Mouse (Mus musculus): ENCODE results near the gene Ddias. TPM values are rescaled to one million over a fixed set of nuclear protein-coding genes. Genes with fewer than 3 reads are reported as not detected.

The Ddias gene
- total RNA-seq, 2 experiments from 2014 or later = 0.68 to 0.87 TPM

GRCm38 (mm10) chr7:92874761-92875408 is 838 bp upstream of the Ddias start:
- DNase-seq (ENCODE audit: low spot score in 2 of 2) = peak; percentile 81 to 83
- intact Hi-C loops (cut with DNase I) = loop anchor here (1.0 to 5.0 kb wide), 3 partner anchors 28 to 220 kb away; no protein-coding TSS in a partner anchor

GRCm38 (mm10) chr7:92871596-92871995 is 2.5 kb downstream of the Ddias start:
- intact Hi-C loops (cut with DNase I) = loop anchor here (5.0 kb wide), 1 partner anchor 96 kb away; no protein-coding TSS in a partner anchor
- no peak for DNase-seq (ENCODE audit: low spot score in 2 of 2)

GRCm38 (mm10) chr7:92870161-92870560 is 3.9 kb downstream of the Ddias start:
- intact Hi-C loops (cut with DNase I) = loop anchor here (5.0 kb wide), 1 partner anchor 97 kb away; no protein-coding TSS in a partner anchor
- peak in 1 of 2 experiments; percentile 34 for DNase-seq (ENCODE audit: low spot score in 2 of 2)

- intact Hi-C loops (cut with DNase I) = loop anchor here (5.0 kb wide), 3 partner anchors 124 to 234 kb away; partner anchors contain the start of gene Rab30
- peak; percentile 33 to 36 for DNase-seq (ENCODE audit: low spot score in 2 of 2)
Measured at GRCm38 (mm10) chr7:92866526-92866925, 7.5 kb downstream of the Ddias start.

GRCm38 (mm10) chr7:92848246-92848645 is 25.8 kb downstream of the Ddias start:
- no peak for DNase-seq (ENCODE audit: low spot score in 2 of 2)
- intact Hi-C loops (cut with DNase I) = no loop called here

- intact Hi-C loops (cut with DNase I) = no loop called here
- DNase-seq (ENCODE audit: low spot score in 2 of 2) = no peak
Measured at GRCm38 (mm10) chr7:92842254-92842653, 31.8 kb downstream of the Ddias start.

- DNase-seq (ENCODE audit: low spot score in 2 of 2) = no peak
- intact Hi-C loops (cut with DNase I) = no loop called here
Measured at GRCm38 (mm10) chr7:92837907-92838306, 36.1 kb downstream of the Ddias start.

- intact Hi-C loops (cut with DNase I) = no loop called here
- no peak for DNase-seq (ENCODE audit: low spot score in 2 of 2)
Measured at GRCm38 (mm10) chr7:92837226-92837625, 36.8 kb downstream of the Ddias start.

GRCm38 (mm10) chr7:92836447-92836846 is 37.6 kb downstream of the Ddias start:
- no peak for DNase-seq (ENCODE audit: low spot score in 2 of 2)
- intact Hi-C loops (cut with DNase I) = no loop called here

- DNase-seq (ENCODE audit: low spot score in 2 of 2) = no peak
- intact Hi-C loops (cut with DNase I) = no loop called here
Measured at GRCm38 (mm10) chr7:92834391-92834790, 39.7 kb downstream of the Ddias start.

GRCm38 (mm10) chr7:92832395-92832794 is 41.7 kb downstream of the Ddias start:
- no peak for DNase-seq (ENCODE audit: low spot score in 2 of 2)
- intact Hi-C loops (cut with DNase I) = no loop called here

- intact Hi-C loops (cut with DNase I) = loop anchor here (10.0 kb wide), 1 partner anchor 83 kb away; the partner anchor contains the start of gene Rab30
Measured at GRCm38 (mm10) chr7:92827981-92828380, 46.1 kb downstream of the Ddias start.

GRCm38 (mm10) chr7:92826248-92826647 is 47.8 kb downstream of the Ddias start:
- intact Hi-C loops (cut with DNase I) = loop anchor here (10.0 kb wide), 1 partner anchor 81 kb away; the partner anchor contains the start of gene Rab30
- no peak for DNase-seq (ENCODE audit: low spot score in 2 of 2)

More at GRCm38 (mm10) chr7:92827981-92828380, 46.1 kb downstream of the Ddias start:
- peak in 1 of 2 experiments; percentile 38 for DNase-seq (ENCODE audit: low spot score in 2 of 2)

- no peak for DNase-seq (ENCODE audit: low spot score in 2 of 2)
- intact Hi-C loops (cut with DNase I) = loop anchor here (10.0 kb wide), 1 partner anchor 78 kb away; the partner anchor contains the start of gene Rab30
Measured at GRCm38 (mm10) chr7:92822409-92823101, 51.5 kb downstream of the Ddias start.

GRCm38 (mm10) chr7:92821871-92822270 is 52.2 kb downstream of the Ddias start:
- DNase-seq (ENCODE audit: low spot score in 2 of 2) = no peak
- intact Hi-C loops (cut with DNase I) = loop anchor here (10.0 kb wide), 1 partner anchor 77 kb away; the partner anchor contains the start of gene Rab30

- DNase-seq (ENCODE audit: low spot score in 2 of 2) = no peak
- intact Hi-C loops (cut with DNase I) = loop anchor here (10.0 kb wide), 1 partner anchor 76 kb away; the partner anchor contains the start of gene Rab30
Measured at GRCm38 (mm10) chr7:92820941-92821465, 53.0 kb downstream of the Ddias start.

GRCm38 (mm10) chr7:92820410-92820809 is 53.6 kb downstream of the Ddias start:
- no peak for DNase-seq (ENCODE audit: low spot score in 2 of 2)
- intact Hi-C loops (cut with DNase I) = loop anchor here (10.0 kb wide), 1 partner anchor 76 kb away; the partner anchor contains the start of gene Rab30

- intact Hi-C loops (cut with DNase I) = loop anchor here (10.0 kb wide), 1 partner anchor 75 kb away; the partner anchor contains the start of gene Rab30
- DNase-seq (ENCODE audit: low spot score in 2 of 2) = no peak
Measured at GRCm38 (mm10) chr7:92819656-92820055, 54.4 kb downstream of the Ddias start.

- DNase-seq (ENCODE audit: low spot score in 2 of 2) = no peak
- intact Hi-C loops (cut with DNase I) = no loop called here
Measured at GRCm38 (mm10) chr7:92817886-92818285, 56.2 kb downstream of the Ddias start.

GRCm38 (mm10) chr7:92817242-92817641 is 56.8 kb downstream of the Ddias start:
- no peak for DNase-seq (ENCODE audit: low spot score in 2 of 2)
- intact Hi-C loops (cut with DNase I) = no loop called here

Measured in left cerebral cortex, postnatal 14 days (tissue).